Mouse (Mus musculus): Measurements from ENCODE around the gene Abhd14a.

GRCm38 (mm10) chr9:106405275-106405674 lies 42.2 kb downstream of the Abhd14a start:
- TF ChIP-seq GATA1 (IDR thresholded peaks at IDR 0.05; ENCODE audit: low read length): no peak
- no peak for TF ChIP-seq TAL1 (IDR thresholded peaks at IDR 0.05; ENCODE audit: low read length)

Data from erythroblast, embryonic 14.5 days (primary cell).